Comparison of ENCODE assay signal across 30 mouse cellular contexts in the genomic region with DNA sequence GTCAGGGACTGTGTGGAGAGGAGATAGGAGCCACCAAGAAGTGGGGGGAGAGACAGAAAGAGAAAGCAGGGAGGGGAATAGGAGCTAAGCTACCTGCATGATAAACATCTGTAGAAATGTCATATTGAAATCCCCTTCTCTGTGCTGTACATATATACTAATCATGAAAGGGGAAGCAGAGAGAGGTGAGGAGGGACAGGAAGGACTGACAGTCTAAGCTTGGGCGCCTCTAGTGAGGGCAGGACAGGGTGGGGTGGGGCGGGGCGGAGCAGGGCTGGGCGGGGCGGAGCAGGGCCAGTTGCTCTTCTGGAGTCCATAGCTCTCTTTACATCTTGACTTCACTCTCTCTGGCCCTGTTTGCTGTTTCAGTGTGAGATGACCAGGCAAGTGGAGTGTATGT. TPM values are rescaled to one million over a fixed set of nuclear protein-coding genes. Genes with fewer than 3 reads are reported as not detected.
"Had no signal": no experiment of that assay in that cellular context is flagged by ENCODE, and none has a peak within 500 bp of the region (broad histone marks: within the 10 kb centered on the region; RNA-seq: fewer than 3 reads in every experiment).

No protein-coding gene starts in this region.

- H3K9ac ChIP-seq: limb, embryonic 13.5 days; liver, embryonic 12.5 days; liver, embryonic 15.5 days; lung, embryonic 15.5 days had no signal

- H3K4me3 ChIP-seq: limb, embryonic 10.5 days; limb, embryonic 13.5 days; liver, embryonic 12.5 days; liver, embryonic 15.5 days; lung, embryonic 15.5 days had no signal

- H3K27me3 ChIP-seq: limb, embryonic 13.5 days; liver, embryonic 12.5 days; lung, embryonic 15.5 days had no signal

- H3K9me3 ChIP-seq: limb, embryonic 10.5 days; limb, embryonic 13.5 days; liver, embryonic 12.5 days; liver, embryonic 15.5 days; lung, embryonic 15.5 days had no signal

- ATAC-seq: liver, embryonic 12.5 days had no signal

- H3K36me3 ChIP-seq: limb, embryonic 10.5 days; limb, embryonic 13.5 days; liver, embryonic 12.5 days; liver, embryonic 15.5 days; lung, embryonic 15.5 days had no signal

- H3K4me2 ChIP-seq: limb, embryonic 13.5 days; liver, embryonic 12.5 days; liver, embryonic 15.5 days; lung, embryonic 15.5 days; midbrain, embryonic 11.5 days had no signal

- H3K4me1 ChIP-seq: limb, embryonic 13.5 days; liver, embryonic 12.5 days; liver, embryonic 15.5 days; lung, embryonic 15.5 days had no signal

- H3K27ac ChIP-seq: limb, embryonic 10.5 days; limb, embryonic 13.5 days; liver, embryonic 12.5 days; liver, embryonic 15.5 days; lung, embryonic 15.5 days had no signal

- DNase-seq: kidney, adult 9 months; kidney, postnatal 14 days; kidney, postnatal 4 days; liver; lung, adult 18-20 months; lung, postnatal 10 days; lung, postnatal 36 days; midbrain, embryonic 14.5 days; retina, postnatal 1 day; right cerebral cortex, postnatal 25 days; spleen, adult 18-20 months; thymus, adult 18-20 months; thymus, postnatal 36 days had no signal

RNA-seq across cellular contexts. Expression of a gene that starts 18.5 kb away (rescaled TPM):
- total RNA-seq: layer of hippocampus, adult 18-20 months; layer of hippocampus, postnatal 14 days; left cerebral cortex, postnatal 25 days; megakaryocyte-erythroid progenitor cell, adult 5-6 weeks; midbrain, postnatal 0 days had no signal
- polyA plus RNA-seq: kidney, embryonic 16.5 days; limb, embryonic 10.5 days; limb, embryonic 13.5 days; liver, embryonic 12.5 days; liver, embryonic 15.5 days; lung, embryonic 15.5 days; midbrain, embryonic 11.5 days; midbrain, embryonic 14.5 days; midbrain, postnatal 0 days; neural tube, embryonic 11.5 days; neural tube, embryonic 14.5 days; stomach, embryonic 16.5 days; testis, adult 2 months; urinary bladder, adult 2 months had no signal

RNA-seq across cellular contexts. Expression of a gene that starts 34.1 kb away (rescaled TPM):
- total RNA-seq: layer of hippocampus, adult 18-20 months; layer of hippocampus, postnatal 14 days; left cerebral cortex, postnatal 25 days; megakaryocyte-erythroid progenitor cell, adult 5-6 weeks; midbrain, postnatal 0 days had no signal
- polyA plus RNA-seq: kidney, embryonic 16.5 days; limb, embryonic 10.5 days; limb, embryonic 13.5 days; liver, embryonic 12.5 days; liver, embryonic 15.5 days; lung, embryonic 15.5 days; midbrain, embryonic 11.5 days; midbrain, embryonic 14.5 days; midbrain, postnatal 0 days; neural tube, embryonic 11.5 days; neural tube, embryonic 14.5 days; stomach, embryonic 16.5 days; urinary bladder, adult 2 months had no signal

RNA-seq across cellular contexts. Expression of a gene that starts 41.1 kb away (rescaled TPM):
- total RNA-seq: layer of hippocampus, adult 18-20 months; layer of hippocampus, postnatal 14 days; left cerebral cortex, postnatal 25 days; megakaryocyte-erythroid progenitor cell, adult 5-6 weeks; midbrain, postnatal 0 days had no signal
- polyA plus RNA-seq: kidney, embryonic 16.5 days; limb, embryonic 10.5 days; limb, embryonic 13.5 days; liver, embryonic 12.5 days; liver, embryonic 15.5 days; lung, embryonic 15.5 days; midbrain, embryonic 11.5 days; midbrain, embryonic 14.5 days; midbrain, postnatal 0 days; neural tube, embryonic 11.5 days; neural tube, embryonic 14.5 days; stomach, embryonic 16.5 days; testis, adult 2 months; urinary bladder, adult 2 months had no signal

RNA-seq across cellular contexts. Expression of a gene that starts 48.6 kb away (rescaled TPM):
- total RNA-seq: layer of hippocampus, adult 18-20 months; layer of hippocampus, postnatal 14 days; left cerebral cortex, postnatal 25 days; megakaryocyte-erythroid progenitor cell, adult 5-6 weeks; midbrain, postnatal 0 days had no signal
- polyA plus RNA-seq: kidney, embryonic 16.5 days; limb, embryonic 10.5 days; limb, embryonic 13.5 days; liver, embryonic 12.5 days; liver, embryonic 15.5 days; lung, embryonic 15.5 days; midbrain, embryonic 11.5 days; midbrain, embryonic 14.5 days; midbrain, postnatal 0 days; neural tube, embryonic 11.5 days; neural tube, embryonic 14.5 days; stomach, embryonic 16.5 days; testis, adult 2 months; urinary bladder, adult 2 months had no signal

RNA-seq across cellular contexts. Expression of a gene that starts 52.1 kb away (rescaled TPM):
- total RNA-seq: layer of hippocampus, adult 18-20 months; layer of hippocampus, postnatal 14 days; left cerebral cortex, postnatal 25 days; megakaryocyte-erythroid progenitor cell, adult 5-6 weeks; midbrain, postnatal 0 days had no signal
- polyA plus RNA-seq: kidney, embryonic 16.5 days; limb, embryonic 10.5 days; limb, embryonic 13.5 days; liver, embryonic 12.5 days; liver, embryonic 15.5 days; lung, embryonic 15.5 days; midbrain, embryonic 11.5 days; midbrain, embryonic 14.5 days; midbrain, postnatal 0 days; neural tube, embryonic 11.5 days; neural tube, embryonic 14.5 days; stomach, embryonic 16.5 days; testis, adult 2 months; urinary bladder, adult 2 months had no signal
